Mouse (Mus musculus) pancreas, adult 10 weeks (tissue): ENCODE measurements around the gene Cxcl3. TPM values are rescaled to one million over a fixed set of nuclear protein-coding genes. Genes with fewer than 3 reads are reported as not detected.

Experiments
- polyA plus RNA-seq: library from polyadenylated mRNA; stranded (reverse); fragments of 350-450 nt; fragmentation: Illumina TruSeq; extraction: RNeasy Lipid Tissue Mini Kit (QIAGEN cat#74804); gene quantifications from one replicate; pipeline ENCODE4 v1.2.3, GENCODE M21; 2015; ENCODE audit warnings: low read depth, low replicate concordance; ENCODE audit not compliant: insufficient read depth

The Cxcl3 gene
- not detected for polyA plus RNA-seq

DNA sequence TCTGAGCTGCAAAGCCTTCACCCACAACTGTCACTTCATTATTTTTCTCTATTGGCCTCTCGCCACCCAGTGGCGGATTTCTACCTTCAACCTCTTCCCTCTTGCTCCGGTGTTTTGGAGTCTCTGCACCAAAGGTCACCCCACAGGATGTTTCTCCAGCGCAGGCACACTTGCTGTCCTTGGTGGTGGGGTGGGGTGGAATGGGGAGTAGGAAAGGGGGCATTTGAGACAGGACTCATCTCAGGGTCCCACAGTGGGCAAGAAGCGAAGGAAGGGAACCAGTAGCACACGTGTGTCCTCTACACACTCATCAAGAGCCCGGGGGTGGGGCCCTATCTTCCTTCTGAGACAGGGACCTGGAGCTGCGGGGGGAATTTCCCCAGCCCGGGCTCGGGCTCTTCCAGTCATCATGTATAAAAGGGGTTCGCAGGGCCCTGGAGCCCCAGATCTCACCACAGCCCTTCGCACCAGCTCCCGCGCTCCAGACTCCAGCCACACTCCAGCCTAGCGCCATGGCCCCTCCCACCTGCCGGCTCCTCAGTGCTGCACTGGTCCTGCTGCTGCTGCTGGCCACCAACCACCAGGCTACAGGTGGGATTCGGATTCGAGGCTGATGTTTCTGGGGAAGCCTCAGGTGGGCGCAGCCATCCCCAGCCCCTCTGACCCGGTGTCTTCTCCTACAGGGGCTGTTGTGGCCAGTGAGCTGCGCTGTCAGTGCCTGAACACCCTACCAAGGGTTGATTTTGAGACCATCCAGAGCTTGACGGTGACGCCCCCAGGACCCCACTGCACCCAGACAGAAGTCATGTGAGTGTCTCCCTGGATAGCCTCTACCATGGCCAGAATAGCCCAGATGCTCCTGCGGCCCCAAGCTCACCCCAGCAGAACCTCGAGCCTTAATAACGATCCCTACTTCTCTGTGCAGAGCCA, at the start of gene Cxcl3:
Cxcl3 (plus strand) TSS at position 445 of the 930 bp plus-strand sequence.

GRCm38 (mm10) chr5:90759077-90760065, 26.5 kb upstream of the Cxcl3 start, which contains the start of gene Cxcl5:
Cxcl5 (plus strand) TSS chr5:90759360.

GRCm38 (mm10) chr5:90768218-90768617, 17.7 kb upstream of the Cxcl3 start, which contains the start of gene Ppbp:
Ppbp (plus strand) TSS chr5:90768518.

GRCm38 (mm10) chr5:90771880-90772653, 13.8 kb upstream of the Cxcl3 start, which contains the start of gene Pf4:
Pf4 (plus strand) TSS chr5:90772435.

DNA sequence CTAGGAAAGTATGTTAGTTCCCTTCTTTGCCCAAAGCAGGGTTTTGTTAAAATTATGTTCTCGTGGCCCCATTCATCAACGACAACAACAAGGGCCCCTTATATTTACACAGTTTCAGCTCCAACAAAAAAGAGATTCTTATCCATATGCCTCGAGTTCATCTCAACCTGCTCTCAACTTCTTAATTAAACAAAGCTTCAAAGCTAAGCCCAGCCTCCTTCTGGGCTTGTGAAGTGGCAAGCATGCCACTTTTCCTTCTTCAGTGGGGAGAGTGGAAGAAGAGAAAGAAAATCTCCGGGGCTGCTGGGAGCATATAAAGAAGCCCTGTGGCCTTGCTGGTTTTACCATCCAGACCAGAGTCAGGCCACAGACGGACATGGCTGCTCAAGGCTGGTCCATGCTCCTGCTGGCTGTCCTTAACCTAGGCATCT, 8.3 kb downstream of the Cxcl3 start, which contains the start of gene Cxcl15:
Cxcl15 (plus strand) TSS at position 340 of the 431 bp plus-strand sequence.

Other genes starting within 250 kb of the Cxcl3 start
- gene 5830473C10Rik, start 225.0 kb upstream of the Cxcl3 start, polyA plus RNA-seq, result not detected
- 2.0 TPM for gene Rassf6, start 145.4 kb upstream of the Cxcl3 start, polyA plus RNA-seq
- not detected for gene Cxcl5, start 26.7 kb upstream of the Cxcl3 start, polyA plus RNA-seq
- 3.0 TPM for gene Ppbp, start 17.6 kb upstream of the Cxcl3 start, polyA plus RNA-seq
- 26.1 TPM for gene Pf4, start 13.7 kb upstream of the Cxcl3 start, polyA plus RNA-seq
- gene Cxcl15, start 8.4 kb downstream of the Cxcl3 start, polyA plus RNA-seq, result not detected
- 0.76 TPM for gene Cxcl1, start 105.1 kb downstream of the Cxcl3 start, polyA plus RNA-seq
- gene Cxcl2, start 117.8 kb downstream of the Cxcl3 start, polyA plus RNA-seq, result not detected
- gene Mthfd2l, start 145.0 kb downstream of the Cxcl3 start, polyA plus RNA-seq, result 2.8 TPM
- not detected for gene Epgn, start 241.4 kb downstream of the Cxcl3 start, polyA plus RNA-seq